Mouse (Mus musculus) heart, postnatal 14 days (tissue): ENCODE data around the gene Yy2. TPM values are rescaled to one million over a fixed set of nuclear protein-coding genes. Genes with fewer than 3 reads are reported as not detected.

Source experiments
- DNase-seq, 2 experiments: peaks; one replicate each; pipeline ENCODE4 v3.0.0; 2021 to 2022
- intact Hi-C: fragments of 180-260 bp; cut with DNase I; formaldehyde crosslinking; loops from one replicate; pipeline ENCODE4 v1.15.1; 2025
- long read RNA-seq, 2 experiments: library from polyadenylated mRNA; stranded (forward); transcript quantifications; one replicate each; pipeline ENCODE4 v2.0.0; 2021
- total RNA-seq, 2 experiments: library from RNA; stranded (reverse); gene quantifications; 2 replicates each; pipeline ENCODE4 v1.2.3; 2021

Yy2 gene
- total RNA-seq = under 1 TPM in 1 of 2 experiments, not detected in 1; 0.60 TPM
- long read RNA-seq, experiment 1 = 0 reads
- long read RNA-seq, experiment 2 = 0 reads

DNA sequence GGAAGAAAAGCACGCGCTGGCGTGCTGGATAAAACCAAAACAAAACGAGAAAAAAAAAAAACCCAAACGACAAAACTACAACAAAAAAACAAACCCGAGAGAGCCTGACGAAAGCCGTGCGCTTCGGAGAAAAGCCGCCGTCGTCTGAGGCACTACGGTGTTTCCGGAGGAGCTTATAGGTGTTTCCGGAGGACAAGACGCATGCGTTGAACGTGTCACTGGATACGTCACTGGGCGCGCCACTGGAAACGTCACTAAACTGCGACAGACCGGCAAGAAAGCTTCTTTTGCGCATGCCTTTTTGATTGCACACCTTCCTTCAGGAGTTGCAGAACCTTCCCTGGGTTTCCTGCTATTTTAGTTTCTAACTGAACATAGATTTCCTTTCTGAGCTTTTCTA lies at the start of gene Yy2:
TSS of gene Yy2 (minus strand) at position 146 of the 400 bp plus-strand sequence.
- intact Hi-C loops = loop anchor here (10.0 kb wide), 1 partner anchor 76 kb away; no protein-coding TSS in a partner anchor

DNA sequence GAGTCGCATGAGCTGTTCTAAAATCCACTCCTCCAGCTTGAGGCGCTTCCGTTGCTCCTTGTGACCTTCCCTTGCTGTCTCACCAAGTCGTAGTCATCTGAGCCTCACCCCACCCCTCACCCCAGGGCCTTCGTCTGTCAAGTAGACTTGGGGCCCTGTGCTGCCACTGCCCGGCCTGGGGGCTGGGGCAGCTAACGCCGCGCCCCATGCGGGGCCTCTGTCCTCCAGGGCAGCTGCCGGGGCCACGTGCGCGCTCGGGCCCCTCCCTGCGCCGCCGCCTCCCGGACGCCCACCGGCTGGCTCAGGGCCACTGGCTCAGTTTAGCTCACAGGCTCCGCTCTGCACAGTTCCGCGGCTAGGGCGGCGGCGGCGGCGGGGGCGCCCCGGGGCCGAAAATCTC lies 44.1 kb upstream of the Yy2 start:
- intact Hi-C loops = no loop called here

More for the DNA sequence above, at the start of gene Yy2:
- DNase-seq = no peak

DNA sequence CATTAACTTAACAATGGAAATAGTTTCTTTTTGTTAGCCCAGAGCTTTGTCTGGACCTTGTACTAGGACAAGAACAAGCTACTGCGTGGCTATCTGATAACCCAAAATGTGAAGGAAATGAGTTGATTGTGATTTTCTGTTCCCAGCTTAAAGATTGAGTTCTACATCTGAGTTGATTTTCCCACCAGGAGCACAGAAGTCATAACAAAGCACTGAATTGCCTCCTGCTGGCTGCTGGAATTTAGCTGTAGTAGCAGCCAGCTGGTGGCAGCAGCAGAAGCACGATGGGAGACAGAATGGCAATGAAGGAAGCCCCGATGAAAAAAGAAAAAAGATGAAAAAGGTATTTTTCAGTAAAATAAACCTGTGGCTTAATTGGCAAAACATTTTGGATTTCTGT lies 32.7 kb upstream of the Yy2 start:
- intact Hi-C loops = loop anchor here (5.0 kb wide), 1 partner anchor 114 kb away; no protein-coding TSS in a partner anchor
- peak in 1 of 2 experiments; percentile 9 for DNase-seq

More for the DNA sequence above, 44.1 kb upstream of the Yy2 start:
- peak; percentile 2 to 3 for DNase-seq

DNA sequence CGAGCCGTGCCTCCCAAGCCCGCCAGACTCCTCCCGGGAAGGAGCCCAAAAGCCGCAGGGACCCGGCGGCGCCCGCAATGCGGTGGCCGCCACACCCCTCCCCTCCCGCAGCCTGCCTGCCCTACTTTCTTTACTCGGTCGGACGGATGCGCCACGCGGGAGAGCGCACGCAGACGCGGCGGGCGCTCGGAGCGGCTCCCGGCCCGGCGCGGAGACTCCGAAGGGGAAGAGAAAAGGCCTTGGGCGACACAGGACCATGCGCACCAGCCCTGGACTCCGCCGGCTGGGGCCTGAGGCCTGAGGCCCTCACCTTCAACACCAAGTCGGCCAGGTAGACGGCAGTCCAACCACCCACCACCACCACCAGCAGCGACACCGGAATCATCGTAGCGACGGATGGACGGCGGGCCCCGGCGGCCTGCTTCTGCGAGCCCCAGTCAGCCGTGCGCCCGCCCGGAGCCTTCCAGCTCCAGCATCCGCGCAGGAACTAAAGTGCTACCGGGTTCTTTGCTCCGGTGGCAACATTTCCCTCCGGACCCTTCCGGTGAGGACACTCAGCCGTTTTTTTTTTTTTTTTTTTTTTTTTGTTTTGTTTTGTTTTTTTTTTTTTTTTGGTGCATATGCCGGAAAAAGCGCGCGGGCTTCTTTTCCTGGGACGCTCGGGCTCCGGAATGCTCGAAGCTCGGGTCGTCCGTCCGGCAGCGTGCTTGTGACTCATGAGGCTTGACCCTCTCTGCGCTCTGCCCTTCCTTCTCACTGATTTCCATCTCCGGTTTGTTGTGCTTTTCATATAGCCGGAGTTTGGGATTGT lies 29.6 kb upstream of the Yy2 start, which contains the start of gene Mbtps2:
TSS of gene Mbtps2 (minus strand) at position 530 of the 811 bp plus-strand sequence.
- peak; percentile 67 to 69 for DNase-seq

DNA sequence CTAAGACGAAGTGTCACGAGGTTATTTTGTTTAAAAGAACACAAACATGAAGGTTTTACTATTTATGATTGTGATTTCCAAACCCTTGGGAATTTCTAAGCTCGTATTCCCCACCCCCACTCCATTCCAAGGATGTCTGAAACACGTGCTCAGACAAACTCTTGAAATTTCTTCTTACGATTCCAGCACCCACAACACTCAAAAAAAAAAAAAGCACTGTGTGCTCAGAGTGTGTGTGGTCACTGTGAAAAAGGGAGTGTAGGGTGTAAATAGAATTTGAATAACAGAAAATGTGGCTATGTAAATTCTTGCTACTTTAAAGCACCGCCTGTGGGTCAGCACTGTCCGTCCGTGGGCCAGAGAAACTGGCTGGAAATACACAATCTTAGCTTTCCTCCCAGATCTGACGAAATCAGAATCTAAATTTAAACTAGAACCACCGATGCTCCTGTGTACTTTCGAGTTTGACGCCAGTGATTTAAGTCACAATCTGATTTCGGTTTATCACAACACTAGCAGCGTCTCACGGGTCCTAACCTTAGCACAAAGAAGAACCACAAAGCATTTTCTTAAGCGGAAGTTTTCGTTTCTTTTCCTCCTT lies 28.9 kb upstream of the Yy2 start:
- no peak for DNase-seq
- intact Hi-C loops = no loop called here

More for the DNA sequence above, 29.6 kb upstream of the Yy2 start, which contains the start of gene Mbtps2:
- intact Hi-C loops = no loop called here

DNA sequence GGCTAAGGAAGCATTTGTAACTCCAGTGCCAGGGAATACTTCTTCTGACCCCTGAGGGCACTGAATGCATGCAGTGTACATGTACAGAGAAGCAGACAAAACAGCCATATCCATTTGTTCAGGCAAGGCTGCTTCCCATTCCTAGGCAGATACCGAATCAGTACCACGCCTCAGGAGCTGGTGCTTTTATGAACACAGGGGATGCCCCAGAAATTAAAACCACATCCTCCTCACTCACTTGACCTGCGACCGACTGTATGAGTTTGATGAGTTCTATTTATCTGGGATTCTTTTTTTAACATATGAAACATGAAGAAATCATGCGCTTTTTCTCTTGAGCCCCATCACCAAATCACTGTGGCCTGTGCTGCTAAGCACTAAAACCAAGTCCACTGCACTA lies 28.0 kb upstream of the Yy2 start:
- DNase-seq = no peak
- intact Hi-C loops = no loop called here

DNA sequence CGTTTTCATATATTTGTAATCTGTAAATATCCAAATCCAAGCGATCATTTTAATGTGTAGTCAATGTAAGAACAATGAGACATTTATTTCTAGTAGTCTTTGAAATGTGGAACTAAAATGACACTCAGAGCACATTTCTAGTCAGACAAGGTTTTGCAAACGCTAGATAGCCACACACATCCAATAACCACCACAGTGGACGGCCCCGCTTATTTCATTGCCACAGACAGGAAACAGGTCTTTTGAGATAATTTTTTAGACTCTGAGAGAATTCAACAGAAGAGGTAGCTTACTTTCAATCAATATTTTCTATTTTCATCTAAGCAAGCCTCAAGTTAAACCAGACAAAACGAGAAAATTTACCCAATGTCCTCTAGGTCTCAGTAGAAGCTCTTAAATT lies 27.1 kb upstream of the Yy2 start:
- DNase-seq = no peak
- intact Hi-C loops = no loop called here

DNA sequence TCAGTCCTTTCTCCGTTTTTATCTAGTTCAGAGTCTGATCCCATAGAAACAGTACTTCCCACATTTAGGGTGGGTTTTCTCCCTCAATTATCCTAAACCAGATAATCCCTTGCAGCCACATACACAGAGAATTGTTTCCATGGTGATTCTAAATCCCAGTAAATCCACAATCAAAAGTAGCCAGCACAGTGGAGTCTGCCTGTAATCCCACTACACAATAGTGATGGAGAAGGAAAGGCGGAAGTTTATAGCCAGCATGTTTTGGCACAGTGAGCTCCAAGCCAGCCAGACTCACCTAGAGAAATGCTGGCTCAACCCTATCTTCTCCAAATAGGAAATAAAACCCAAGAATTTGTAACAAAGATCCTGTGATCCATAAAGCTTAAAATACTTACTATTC lies 25.8 kb upstream of the Yy2 start:
- DNase-seq = no peak
- intact Hi-C loops = no loop called here

DNA sequence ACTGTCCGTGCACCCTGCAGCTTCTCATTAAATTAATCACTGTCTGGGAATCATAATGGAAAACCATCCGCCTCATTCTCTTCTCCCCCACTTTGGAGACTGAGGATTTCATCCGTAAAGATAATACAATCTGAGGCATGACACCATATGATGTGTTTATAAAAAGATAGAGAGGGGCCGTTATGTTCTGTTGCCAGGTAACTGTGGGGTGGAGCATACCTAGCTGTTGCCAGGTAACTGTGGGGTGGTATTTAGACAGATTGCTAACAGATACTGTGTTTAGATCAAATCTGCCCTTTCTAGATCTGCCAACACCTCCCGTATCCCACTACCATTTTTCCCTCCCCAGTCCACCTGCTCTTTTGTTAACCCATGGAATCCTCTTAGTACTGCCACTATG lies 18.2 kb upstream of the Yy2 start:
- intact Hi-C loops = no loop called here
- no peak for DNase-seq

DNA sequence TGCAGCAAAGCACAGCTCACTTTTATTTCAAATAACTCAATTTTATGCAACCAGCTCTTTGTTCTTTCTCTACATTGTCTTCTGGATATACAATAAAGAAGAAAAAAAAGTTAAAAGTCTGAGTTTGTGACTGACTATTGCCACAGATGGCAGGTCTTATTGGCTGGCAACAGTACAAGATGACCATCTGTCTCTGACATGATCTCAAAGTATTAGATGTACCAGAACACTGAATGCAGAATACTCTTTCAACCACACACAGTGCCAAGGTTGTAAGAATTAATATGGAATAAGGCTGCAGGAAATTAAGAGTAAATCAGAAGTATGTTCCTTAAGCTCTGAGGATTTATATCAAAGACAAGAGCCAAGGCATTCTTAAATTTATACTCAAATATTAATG lies 17.6 kb upstream of the Yy2 start:
- intact Hi-C loops = no loop called here
- no peak for DNase-seq

DNA sequence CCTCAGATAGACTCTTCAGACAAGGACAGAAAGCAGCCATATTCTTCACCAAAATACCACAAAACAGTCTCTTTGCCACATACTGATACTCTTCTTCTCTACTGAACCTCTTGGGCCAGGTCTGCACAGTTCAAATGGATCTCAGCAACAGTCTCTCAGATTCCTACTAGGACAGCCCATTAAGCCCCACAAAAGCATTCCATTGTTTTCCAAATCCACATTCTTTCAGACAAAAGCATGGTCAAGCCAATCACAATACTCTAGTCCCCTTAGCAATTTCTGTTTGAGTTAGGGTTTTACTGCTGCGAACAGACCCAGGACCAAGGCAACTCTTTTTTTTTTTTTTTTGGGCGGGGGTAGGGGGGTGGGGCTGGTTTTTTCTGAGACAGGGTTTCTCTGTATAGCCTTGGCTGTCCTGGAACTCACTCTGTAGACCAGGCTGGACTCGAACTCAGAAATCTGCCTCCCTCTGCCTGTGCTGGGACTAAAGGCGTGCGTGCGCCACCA lies 10.4 kb upstream of the Yy2 start:
- intact Hi-C loops = no loop called here
- DNase-seq = no peak

DNA sequence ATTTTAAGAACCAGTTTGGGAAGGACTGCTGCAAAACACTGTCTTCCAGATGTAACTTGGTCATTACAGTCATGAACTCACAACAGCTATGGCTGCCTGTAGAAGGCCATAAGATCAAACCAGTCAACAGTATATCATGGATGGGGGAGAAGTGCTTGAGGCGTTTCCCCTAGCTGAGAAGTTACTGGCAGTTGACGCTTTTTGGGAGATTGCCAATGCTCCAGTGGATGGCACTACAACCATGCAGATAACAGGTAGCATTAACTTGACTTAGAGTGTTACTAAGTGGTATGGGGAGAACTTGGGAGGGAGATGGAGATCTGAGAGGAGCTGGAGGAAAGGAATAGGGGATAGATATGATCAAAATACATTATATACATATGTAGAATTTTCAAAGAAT lies 5.9 kb upstream of the Yy2 start:
- no peak for DNase-seq
- intact Hi-C loops = no loop called here

DNA sequence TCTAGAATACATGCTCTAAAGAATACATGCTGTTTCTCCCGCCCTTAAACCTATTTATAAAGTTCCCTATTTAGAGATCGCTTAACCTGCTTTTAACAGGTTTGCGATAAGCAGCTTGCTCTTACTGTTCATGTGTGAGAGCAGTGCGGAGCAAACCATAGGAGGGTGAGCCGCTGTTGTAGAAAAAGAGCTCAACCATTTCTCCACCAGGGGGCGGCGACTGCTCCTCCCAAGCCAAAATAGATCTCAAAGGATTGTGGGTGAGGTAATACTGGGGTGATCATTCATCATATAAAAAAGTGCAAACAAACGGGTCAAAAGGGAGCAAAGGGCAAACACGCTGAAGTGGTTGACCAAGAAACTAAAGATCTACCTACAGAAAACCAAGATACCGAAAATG lies 5.0 kb downstream of the Yy2 start:
- DNase-seq = no peak
- intact Hi-C loops = loop anchor here (10.0 kb wide), 1 partner anchor 81 kb away; no protein-coding TSS in a partner anchor

DNA sequence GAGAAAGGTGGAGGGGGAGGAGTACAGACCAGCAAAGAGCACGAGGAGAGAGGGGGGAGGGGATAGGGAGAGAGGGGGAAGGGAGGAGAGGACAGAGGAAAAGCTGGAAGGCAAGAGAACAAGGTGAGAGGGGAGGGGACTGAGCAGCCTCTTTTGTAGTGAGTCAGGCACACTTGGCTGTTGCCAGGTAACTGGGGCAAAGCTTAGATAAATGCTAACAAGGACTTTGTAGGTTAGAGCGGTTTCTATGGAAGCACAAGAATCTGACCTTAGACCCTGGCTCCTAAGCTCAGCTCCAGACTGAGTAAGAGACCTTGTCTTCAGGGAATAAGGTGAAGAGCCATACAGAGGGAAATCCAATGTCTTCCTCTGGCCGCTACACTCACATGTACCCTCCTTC lies 21.7 kb downstream of the Yy2 start:
- intact Hi-C loops = no loop called here
- DNase-seq = no peak

Other genes starting within 250 kb of the Yy2 start
- under 1 TPM; 0.07 to 0.10 TPM for gene Phex, start 153.7 kb downstream of the Yy2 start, total RNA-seq
- 10 to 100 TPM; 26.0 to 28.9 TPM for gene Sms, start 76.7 kb downstream of the Yy2 start, total RNA-seq
- gene Mbtps2, start 29.7 kb upstream of the Yy2 start, total RNA-seq = 10 to 100 TPM; 13.2 to 14.4 TPM
- gene Smpx, start 129.9 kb upstream of the Yy2 start, total RNA-seq = 100 to 1,000 TPM; 392 to 395 TPM
- 1 to 10 TPM in 1 of 2 experiments, under 1 TPM in 1; 0.50 to 1.4 TPM for gene Klhl34, start 249.4 kb upstream of the Yy2 start, total RNA-seq